Mouse (Mus musculus) stomach, postnatal 0 days (tissue): ENCODE results near the gene Fam92b. TPM values are rescaled to one million over a fixed set of nuclear protein-coding genes. Genes with fewer than 3 reads are reported as not detected.
A peak's percentile ranks its signal among the peaks of the same experiment; 100 is the strongest.

Experiments
- ATAC-seq: fragments of 200-750 bp; cut with Nextera tagmentation; 2 replicates; pipeline ENCODE4 v1.8.0; 2017; ENCODE audit not compliant: low FRiP score, low TSS enrichment
- DNase-seq: peaks from one replicate; pipeline ENCODE4 v3.0.0-alpha.2; 2016; ENCODE audit warnings: low spot score
- H3K27ac ChIP-seq: fragments of 300-500 bp; sonication (generic); replicated peaks from 2 replicates; pipeline ENCODE4 v1.5.1; 2014; ENCODE audit warnings: mild to moderate bottlenecking, control low read depth
- H3K27me3 ChIP-seq: fragments of 300-500 bp; sonication (generic); 2 replicates; pipeline ENCODE4 v1.6.1; 2014; ENCODE audit warnings: low read length; ENCODE audit not compliant: control insufficient read depth, insufficient read depth
- H3K36me3 ChIP-seq: fragments of 300-500 bp; sonication (generic); 2 replicates; pipeline ENCODE4 v1.6.1; 2014; ENCODE audit warnings: low read length, mixed read lengths; ENCODE audit not compliant: control insufficient read depth, insufficient read depth
- H3K4me1 ChIP-seq: fragments of 300-500 bp; sonication (generic); replicated peaks from 2 replicates; pipeline ENCODE4 v1.6.1; 2014; ENCODE audit warnings: antibody characterized with exemption; ENCODE audit not compliant: control insufficient read depth, insufficient read depth
- H3K4me2 ChIP-seq: fragments of 300-500 bp; sonication (generic); replicated peaks from 2 replicates; pipeline ENCODE4 v1.6.1; 2014; ENCODE audit warnings: low read depth, mild to moderate bottlenecking, control low read depth, moderate library complexity
- H3K4me3 ChIP-seq: fragments of 300-500 bp; sonication (generic); 2 replicates; pipeline ENCODE4 v1.5.1; 2014; ENCODE audit warnings: low read depth, low read length, control low read depth
- H3K9ac ChIP-seq: fragments of 300-500 bp; sonication (generic); 2 replicates; pipeline ENCODE4 v1.6.1; 2014; ENCODE audit warnings: mild to moderate bottlenecking, low read length, control low read depth, mixed read lengths
- H3K9me3 ChIP-seq: fragments of 300-500 bp; sonication (generic); 2 replicates; pipeline ENCODE4 v1.6.1; 2016; ENCODE audit warnings: low read length; ENCODE audit not compliant: control insufficient read depth
- CTCF ChIP-seq: IDR thresholded peaks from 2 replicates; pipeline ENCODE4 v1.5.1; 2016; ENCODE audit warnings: antibody characterized with exemption, low read depth, mild to moderate bottlenecking, moderate library complexity
- EP300 ChIP-seq: optimal IDR thresholded peaks from 2 replicates; pipeline ENCODE3; 2016; ENCODE audit warnings: antibody characterized with exemption
- WGBS: fragments of 180-500 bp; shearing (Covaris S2); extraction: QIAGEN DNeasy Blood & Tissue Kit; methylation state at CpG from one replicate; pipeline ENCODE4 v1.1.7; 2014; 5-methylcytosine and 5-hydroxymethylcytosine counted together
- polyA plus RNA-seq: library from polyadenylated mRNA; unstranded; fragments of >200 nt; fragmentation: Nextera tagmentation; extraction: Ambion mirVana; gene quantifications from 2 replicates; pipeline ENCODE4 v1.2.1, GENCODE M21; 2015

Fam92b gene
- polyA plus RNA-seq, 1 experiment from 2014 or later = 0.18 TPM

DNA sequence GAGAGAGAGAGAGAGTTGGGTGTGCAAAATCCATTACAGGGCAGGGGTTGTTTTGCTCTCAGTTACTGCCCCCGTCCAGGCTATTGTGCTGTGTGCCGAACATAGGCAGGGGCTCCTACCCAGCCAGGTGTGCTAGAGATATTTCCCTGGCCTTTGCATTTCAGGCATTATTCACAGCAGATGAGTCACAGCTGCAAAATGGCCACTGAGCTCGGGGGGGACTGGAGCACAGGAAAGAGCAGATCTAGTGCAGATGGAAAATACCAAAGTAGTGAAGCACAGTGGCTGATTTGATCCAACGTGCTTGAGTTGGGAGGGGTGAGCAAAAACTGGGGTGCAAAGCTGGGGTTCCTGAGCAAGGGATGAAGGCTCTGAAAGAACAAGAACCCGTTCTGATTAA is 56.3 kb downstream of the Fam92b start:
- ATAC-seq = peak; percentile 19; the same call in 1 of the 2 replicates
- Histone ChIP-seq H3K9me3 (no peaks in the 10 kb centered on the region), H3K4me2 (no peak overlapping the region), H3K36me3 (no peaks in the 10 kb centered on the region), H3K4me3 (no peak overlapping the region), H3K27ac (no peak overlapping the region), H3K27me3 (no peaks in the 10 kb centered on the region), H3K9ac (no peak overlapping the region), H3K4me1 (peaks cover 2% of the 10 kb centered on the region; the same call in 1 of the 2 replicates)
- TF ChIP-seq EP300 (no peak), CTCF (no peak)
- 22% methylated on average over 5 of the region's 5 CpGs for WGBS
- no peak for DNase-seq

DNA sequence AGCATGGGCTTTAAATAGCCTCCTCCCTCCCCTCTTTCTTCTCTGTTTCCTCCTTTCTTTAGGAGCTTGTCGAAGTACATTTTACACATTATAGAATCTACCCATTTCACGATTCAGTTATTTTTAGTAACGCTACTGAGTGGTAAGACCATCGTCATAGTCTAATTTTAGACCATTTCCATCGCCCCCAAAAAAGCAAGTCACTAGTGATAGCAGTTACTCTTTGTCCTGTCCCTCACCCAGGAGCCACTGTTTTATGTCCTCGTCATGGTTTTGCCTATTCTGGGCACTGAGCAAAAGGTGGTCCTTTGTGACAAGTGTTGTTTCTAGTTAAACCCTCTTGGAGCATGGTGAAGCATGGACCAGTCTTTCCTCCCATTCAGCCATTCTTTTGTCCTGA is 57.3 kb downstream of the Fam92b start:
- Histone ChIP-seq H3K36me3 (no peaks in the 10 kb centered on the region), H3K4me3 (no peak overlapping the region), H3K4me1 (peaks cover 2% of the 10 kb centered on the region), H3K27me3 (no peaks in the 10 kb centered on the region), H3K9ac (no peak overlapping the region), H3K9me3 (no peaks in the 10 kb centered on the region), H3K4me2 (no peak overlapping the region), H3K27ac (no peak overlapping the region)
- no peak for TF ChIP-seq EP300
- TF ChIP-seq CTCF = no peak
- WGBS = 59% methylated on average over 6 of the region's 6 CpGs
- ATAC-seq (no peak), DNase-seq (no peak)

DNA sequence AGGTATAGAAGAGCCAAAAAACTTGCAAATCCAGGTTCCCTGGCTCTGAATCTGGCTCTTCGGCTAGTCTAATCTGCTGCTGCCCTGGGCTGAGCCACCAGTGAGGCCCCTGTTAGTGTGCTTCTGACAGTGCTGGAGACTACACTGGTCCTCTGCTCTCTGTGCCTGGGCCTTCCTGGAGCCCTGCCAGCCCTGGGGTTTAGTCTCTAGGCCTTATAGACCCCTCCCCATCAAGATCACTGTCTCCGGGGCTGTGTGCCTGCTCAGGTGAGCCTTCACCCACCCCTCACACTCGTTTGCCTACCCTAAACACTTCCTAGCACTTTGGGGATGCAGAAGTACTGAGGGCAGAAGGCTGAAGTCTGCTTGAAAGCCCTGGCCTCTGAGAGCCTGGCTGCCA is 57.8 kb downstream of the Fam92b start:
- no peak for TF ChIP-seq EP300
- TF ChIP-seq CTCF = no peak
- H3K4me3 ChIP-seq = no peak overlapping the region
- peaks cover 2% of the 10 kb centered on the region for H3K4me1 ChIP-seq
- DNase-seq = no peak
- ATAC-seq = no peak
- H3K9ac ChIP-seq = no peak overlapping the region
- no peaks in the 10 kb centered on the region for H3K36me3 ChIP-seq
- no peaks in the 10 kb centered on the region for H3K9me3 ChIP-seq
- 55% methylated on average over 3 of the region's 3 CpGs for WGBS
- no peak overlapping the region for H3K27ac ChIP-seq
- no peaks in the 10 kb centered on the region for H3K27me3 ChIP-seq
- no peak overlapping the region for H3K4me2 ChIP-seq

DNA sequence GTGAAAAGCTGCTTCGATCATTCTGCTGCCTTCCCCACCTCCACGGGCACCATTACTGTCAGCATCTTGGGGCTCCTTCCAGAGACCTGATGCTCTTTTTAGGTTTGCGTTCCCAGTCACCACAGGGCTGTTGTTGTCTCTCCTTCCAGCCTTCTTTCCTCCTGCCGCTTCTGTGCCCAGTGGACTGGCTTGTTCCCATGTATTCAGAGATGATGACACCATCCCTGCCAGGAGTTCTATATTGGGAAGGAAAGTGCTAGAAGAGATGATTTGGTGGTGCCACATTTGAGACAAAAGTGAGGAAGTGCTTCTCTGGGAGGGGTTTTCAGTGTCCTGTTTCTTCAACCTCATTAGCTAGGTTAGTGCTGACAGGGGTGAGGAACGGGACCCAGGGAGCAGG is 58.4 kb downstream of the Fam92b start:
- no peak overlapping the region for H3K4me2 ChIP-seq
- no peaks in the 10 kb centered on the region for H3K27me3 ChIP-seq
- H3K27ac ChIP-seq = no peak overlapping the region
- 88% methylated on average over 5 of the region's 5 CpGs for WGBS
- TF ChIP-seq CTCF (no peak), EP300 (no peak)
- no peaks in the 10 kb centered on the region for H3K9me3 ChIP-seq
- H3K36me3 ChIP-seq = no peaks in the 10 kb centered on the region
- no peak overlapping the region for H3K9ac ChIP-seq
- H3K4me3 ChIP-seq = no peak overlapping the region
- no peak for DNase-seq
- no peaks in the 10 kb centered on the region; the same call in none of the 2 replicates for H3K4me1 ChIP-seq
- no peak for ATAC-seq

DNA sequence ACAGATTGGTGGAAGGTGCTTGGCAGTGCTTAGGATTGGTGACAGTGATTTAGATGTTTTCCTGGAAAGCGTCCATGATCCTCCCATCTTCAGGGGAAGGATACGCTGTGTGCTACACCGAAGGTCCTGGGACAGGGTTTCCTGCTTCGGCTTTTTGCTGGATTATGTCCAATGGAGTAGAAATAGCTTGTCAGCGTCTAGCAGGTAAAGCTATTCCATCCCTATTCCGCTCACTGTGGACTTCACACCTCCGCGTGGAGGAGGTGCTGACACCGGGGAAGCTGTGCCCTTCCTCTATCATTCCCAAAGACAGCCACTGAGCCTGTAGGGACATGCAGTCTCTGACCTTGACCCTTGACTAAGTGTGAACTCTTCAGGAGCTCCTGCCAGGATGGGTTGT is 59.1 kb downstream of the Fam92b start:
- TF ChIP-seq EP300 = no peak
- no peak for TF ChIP-seq CTCF
- Histone ChIP-seq H3K4me2 (no peak overlapping the region), H3K9me3 (no peaks in the 10 kb centered on the region), H3K4me1 (no peaks in the 10 kb centered on the region; the same call in none of the 2 replicates), H3K27me3 (no peaks in the 10 kb centered on the region), H3K36me3 (no peaks in the 10 kb centered on the region), H3K9ac (no peak overlapping the region), H3K27ac (no peak overlapping the region), H3K4me3 (no peak overlapping the region)
- ATAC-seq (no peak), DNase-seq (no peak)
- 76% methylated on average over 9 of the region's 9 CpGs for WGBS

DNA sequence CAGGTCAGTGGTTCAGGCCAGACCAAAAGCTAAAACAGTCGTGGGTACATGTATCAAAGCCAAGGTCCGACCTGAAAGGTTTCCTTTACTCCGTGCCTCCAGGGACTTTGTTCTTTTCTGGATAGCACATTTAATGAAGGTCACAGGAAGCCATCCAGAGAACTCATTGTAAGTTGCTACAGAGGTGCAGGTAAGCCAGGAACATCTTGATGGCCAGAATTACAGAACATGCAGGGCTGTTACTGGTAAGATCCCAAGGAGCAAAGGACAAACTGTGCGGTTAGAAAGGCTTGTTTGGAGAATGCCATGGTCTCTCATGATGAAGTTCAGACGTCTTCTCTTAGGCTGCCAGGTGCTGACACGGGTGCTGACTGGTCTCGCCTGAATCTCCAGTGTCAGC is 60.7 kb downstream of the Fam92b start:
- Histone ChIP-seq H3K27ac (no peak overlapping the region), H3K4me2 (no peak overlapping the region), H3K36me3 (no peaks in the 10 kb centered on the region), H3K9ac (no peak overlapping the region), H3K27me3 (no peaks in the 10 kb centered on the region), H3K4me3 (no peak overlapping the region), H3K9me3 (no peaks in the 10 kb centered on the region), H3K4me1 (peaks cover 3% of the 10 kb centered on the region)
- TF ChIP-seq EP300 (no peak), CTCF (no peak)
- ATAC-seq (no peak), DNase-seq (no peak)
- WGBS = 71% methylated on average over 7 of the region's 7 CpGs

Other genes starting within 250 kb of the Fam92b start
- 29.2 and 29.6 TPM in 2 replicates for gene Crispld2, start 185.0 kb downstream of the Fam92b start, polyA plus RNA-seq
- 24.3 and 24.4 TPM in 2 replicates for gene Zdhhc7, start 76.0 kb downstream of the Fam92b start, polyA plus RNA-seq
- gene 6430548M08Rik, start 63.3 kb downstream of the Fam92b start, polyA plus RNA-seq = 13.2 and 13.8 TPM in 2 replicates
- 6.4 and 7.0 TPM in 2 replicates for gene Gse1, start 51.0 kb upstream of the Fam92b start, polyA plus RNA-seq